Mouse (Mus musculus): Measurements from ENCODE around the gene Lmo3.

Lmo3 gene

DNA sequence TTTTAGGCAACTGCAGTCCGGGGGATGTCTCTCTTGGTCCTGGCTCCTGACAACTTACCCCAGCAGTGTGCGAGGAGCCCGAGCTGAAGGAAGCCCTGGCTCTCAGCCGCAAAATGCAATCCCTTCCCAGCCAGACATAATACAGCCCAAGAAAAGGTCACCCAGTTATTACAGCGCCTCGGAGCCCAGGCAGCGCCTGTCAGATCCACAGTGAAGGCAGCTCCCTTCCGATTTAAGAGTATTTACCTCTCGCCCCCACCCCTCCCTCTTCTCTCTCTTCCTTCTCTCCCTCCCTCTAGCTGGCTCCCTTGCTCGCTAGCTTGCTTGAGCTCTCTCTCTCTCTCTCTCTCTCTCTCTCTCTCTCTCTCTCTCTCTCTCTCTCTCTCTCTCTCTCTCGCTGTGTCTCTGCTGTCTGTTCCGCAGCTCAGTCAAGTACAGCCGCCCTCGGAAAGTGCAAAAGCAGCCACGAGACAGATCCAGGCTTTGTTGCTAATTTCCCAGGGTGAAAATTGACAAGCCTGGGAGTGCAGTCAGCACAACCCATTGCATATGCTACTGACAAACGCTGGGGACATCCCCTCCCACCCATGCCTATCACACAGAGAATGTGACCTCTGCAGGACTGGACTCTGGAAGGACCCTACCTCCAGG, 159.0 kb downstream of the Lmo3 start:
- peak; percentile 73 to 81 for DNase-seq (ENCODE audit: low spot score in 2 of 2)

DNA sequence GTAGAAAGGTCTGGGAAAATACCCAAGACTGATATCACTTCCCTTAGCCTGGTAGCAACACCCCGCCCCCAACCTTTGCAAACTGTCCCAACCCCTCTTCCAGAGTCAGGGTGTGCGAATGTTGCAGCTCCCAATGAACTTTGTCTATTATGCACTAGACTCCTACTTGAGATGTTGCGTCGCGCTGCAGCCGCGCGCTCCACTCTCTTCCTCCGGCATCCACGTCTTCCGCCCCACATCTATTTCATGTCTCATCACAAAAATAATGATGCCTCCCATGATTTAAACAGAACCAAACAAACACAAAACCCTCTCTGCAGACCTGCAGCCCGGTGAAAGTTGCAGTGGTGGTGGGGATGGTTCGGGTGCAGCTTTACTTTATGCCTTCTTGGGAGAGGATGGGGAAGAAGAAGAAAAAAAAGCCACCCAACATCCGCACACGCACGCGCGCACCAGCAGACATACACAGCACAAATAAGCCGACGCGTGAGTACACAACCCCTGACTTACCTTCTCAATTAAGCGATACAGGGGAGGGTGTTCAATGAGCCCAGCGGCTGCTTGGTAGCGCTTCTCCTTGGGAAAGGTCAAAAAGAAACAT, 159.7 kb downstream of the Lmo3 start:
- peak; percentile 52 to 54 for DNase-seq (ENCODE audit: low spot score in 2 of 2)

DNA sequence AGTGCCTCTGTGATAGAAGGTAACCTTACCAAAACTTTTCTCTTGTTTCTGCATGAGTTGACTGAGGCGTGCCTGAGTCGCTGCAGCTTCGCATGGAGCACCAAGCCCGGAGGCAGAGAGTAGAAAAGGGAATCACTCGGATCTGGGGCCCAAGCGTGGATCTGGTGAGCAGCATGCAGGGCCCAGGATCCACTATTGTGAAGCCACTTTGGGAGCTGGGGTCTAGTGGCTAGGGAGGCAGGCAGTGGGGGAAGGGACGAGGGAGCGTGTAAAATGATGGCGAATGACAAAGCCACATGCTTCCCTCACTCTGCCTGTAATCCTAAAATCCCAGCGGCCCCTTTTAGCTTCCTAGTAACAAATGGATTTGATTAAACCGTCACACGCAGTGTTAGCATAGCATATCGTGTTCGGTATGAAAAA, 160.6 kb downstream of the Lmo3 start:
- peak; percentile 65 to 72 for DNase-seq (ENCODE audit: low spot score in 2 of 2)

DNA sequence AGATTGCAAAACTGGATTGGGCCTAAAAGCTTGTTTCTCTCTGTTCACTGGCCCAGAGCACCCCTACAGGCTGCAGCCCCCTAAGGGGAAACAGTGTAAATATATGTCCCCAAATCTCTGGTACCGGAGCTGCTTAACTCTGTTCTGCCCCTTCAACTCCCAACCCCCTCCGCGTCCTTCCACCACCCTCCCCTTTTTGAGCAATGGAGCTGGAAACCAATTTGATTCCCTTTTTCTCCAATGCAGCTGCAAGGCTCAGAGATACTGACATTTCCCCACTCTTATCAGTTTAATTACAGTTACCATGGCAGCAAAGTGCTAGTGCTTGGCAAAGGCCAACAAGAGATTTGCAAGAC, 161.3 kb downstream of the Lmo3 start:
- DNase-seq (ENCODE audit: low spot score in 2 of 2) = peak; percentile 61 to 69

DNA sequence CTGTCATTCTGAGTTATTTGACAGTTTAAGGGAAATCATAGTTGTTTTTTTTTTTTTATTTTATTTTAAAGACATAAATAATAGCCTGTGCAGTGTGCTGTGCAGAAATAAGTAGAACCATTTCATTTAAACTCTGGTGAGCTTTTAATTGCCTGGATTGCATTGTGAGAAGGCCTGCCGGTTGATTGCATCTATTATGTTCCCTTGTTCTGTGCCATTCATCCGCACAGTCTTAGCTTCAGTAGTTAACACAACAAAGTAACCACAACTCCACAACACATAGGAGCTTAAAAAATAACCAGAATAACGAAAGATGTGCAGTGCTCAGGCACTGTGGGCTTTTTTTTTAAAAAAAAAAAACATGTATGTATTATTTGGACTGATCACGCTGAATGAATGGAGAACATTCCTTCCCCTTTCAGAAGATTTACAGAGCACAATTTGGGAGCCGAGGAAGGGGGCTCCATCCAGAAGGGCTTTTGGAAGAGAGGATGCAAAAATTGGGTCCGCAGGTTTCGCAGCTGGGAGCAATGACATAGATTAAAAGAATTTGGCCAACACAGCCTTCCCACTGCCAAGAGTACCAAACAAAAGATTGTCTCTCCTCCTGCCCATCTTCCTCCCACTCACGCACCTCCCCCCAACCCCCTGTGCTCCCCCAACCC, 161.8 kb downstream of the Lmo3 start:
- no peak for DNase-seq (ENCODE audit: low spot score in 2 of 2)

DNA sequence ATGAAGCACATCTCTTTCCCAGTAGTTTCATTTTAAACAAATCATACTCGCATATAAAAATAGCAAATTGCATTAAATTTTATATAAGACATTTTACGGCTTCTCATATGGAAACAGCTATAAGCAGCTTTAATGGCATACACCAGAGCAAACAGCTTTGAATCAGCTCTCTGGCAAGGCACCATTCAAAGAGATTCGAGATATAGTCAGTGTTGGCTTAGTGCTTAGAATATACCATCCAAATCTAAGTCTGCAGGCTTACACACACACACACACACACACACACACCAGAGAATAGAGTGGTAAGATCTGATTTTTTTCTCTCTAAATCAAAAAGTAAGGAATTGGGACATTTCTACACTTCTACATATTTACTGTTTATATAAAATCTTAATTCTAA, 169.7 kb downstream of the Lmo3 start:
- peak in 1 of 2 experiments; percentile 56 for DNase-seq (ENCODE audit: low spot score in 2 of 2)

DNA sequence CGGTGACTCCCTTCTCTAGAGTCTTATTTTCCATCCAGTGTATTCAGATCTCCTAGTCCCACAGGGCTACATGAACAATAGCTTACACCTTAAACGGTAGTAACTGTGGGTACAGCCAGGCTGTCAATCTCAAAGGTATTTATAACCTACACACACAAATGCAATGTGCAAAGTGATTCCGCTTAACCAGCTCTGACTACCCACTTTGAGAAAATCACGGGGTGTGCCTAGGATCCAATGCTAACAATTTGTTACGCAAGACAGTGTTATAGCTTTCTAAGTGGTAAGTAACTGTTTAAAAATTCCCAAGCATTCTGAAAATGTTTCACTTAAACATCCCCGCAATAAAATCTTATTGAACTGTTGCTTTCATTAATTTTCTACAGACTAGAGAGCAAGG, 179.7 kb downstream of the Lmo3 start:
- no peak for DNase-seq (ENCODE audit: low spot score in 2 of 2)

DNA sequence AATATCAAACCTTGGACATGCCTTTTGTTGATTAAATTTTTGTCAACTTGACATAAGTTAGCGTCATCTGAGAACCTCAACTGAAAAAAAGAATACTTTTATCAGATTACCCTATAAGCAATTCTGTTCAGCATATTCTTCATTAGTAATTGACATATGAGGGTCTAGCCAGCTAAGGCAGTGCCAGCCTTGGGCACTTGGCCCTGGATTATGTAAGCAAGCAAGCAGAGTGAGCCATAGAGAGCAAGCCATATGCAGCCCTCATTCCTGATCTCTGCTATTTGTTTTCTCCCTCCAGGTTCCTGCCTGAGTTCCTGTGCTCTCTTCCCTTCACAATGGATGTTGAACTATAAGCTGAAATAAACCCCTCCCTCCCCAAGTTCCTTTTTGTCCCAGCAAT, 182.9 kb downstream of the Lmo3 start:
- DNase-seq (ENCODE audit: low spot score in 2 of 2) = no peak

DNA sequence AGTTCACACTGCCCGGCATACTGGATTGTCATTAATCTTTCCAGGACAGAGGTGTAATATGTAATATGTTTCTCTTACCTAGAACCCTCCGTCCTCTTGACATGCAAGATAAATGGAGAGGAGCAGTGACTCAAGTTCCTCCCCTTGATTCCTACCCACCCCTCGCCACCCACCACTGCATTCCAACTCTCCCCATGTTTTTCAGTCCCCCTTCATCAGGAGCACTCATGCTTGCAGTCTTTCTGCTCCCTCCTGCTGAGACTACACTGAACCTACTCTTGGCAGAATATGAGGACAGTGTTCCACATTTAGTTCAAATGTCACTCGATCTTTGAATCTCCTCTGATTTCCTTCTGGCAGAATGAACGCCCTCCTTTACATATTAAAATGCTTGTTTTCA, 190.7 kb downstream of the Lmo3 start:
- no peak for DNase-seq (ENCODE audit: low spot score in 2 of 2)

DNA sequence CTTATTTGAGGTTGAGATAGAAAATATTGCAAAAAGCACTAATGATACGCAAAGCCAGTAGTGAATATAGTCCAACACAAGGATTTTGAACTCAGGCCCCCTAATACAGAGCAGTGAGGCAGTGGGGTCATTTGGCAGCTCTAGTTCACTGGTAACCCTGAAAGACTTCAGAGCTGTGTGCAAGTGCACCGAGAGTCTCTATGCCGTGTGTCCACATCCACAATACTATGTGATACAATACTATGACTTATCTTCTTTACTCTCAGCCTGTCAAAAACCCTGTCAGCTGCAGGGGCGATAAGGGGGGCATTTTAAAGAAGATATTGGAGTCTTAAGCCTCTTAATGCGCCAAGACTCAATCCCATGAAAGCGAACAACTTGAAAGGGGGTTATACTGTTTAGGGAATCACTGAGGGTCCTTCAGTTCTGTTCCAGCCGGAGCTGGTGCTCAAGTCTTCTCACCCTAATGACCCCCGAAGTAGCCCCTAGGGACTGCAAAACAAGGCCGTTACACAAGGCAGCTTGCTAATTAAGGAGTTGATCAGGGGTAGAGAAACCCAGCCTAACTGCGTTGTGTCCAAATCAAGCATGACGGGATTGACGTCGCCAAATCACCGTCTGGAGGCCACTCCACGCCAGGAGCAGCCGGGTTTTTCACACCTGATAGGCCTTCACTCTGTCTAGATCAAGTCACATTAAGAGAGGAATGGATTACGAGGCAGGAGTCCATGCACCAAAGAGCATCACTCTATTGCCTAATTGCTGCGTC, 193.4 kb downstream of the Lmo3 start:
- no peak for DNase-seq (ENCODE audit: low spot score in 2 of 2)

DNA sequence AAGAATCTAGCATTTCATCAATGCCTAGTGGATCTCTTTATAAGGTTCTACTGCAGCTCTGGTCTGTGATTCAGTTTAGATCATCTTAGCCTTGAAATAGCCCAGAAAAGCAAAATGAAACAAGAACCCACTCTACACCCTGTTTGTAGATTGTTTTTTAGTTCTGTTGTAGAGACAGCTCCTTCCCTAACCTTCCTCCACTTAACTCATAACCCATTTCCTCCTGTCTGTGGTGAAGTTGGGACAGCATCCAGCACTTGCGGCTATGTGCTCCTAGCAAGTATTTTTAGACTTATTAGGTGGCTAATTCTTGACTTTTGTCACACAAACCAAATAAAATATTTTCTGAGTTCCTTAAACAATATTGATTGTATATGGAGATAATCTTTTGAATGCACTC, 198.6 kb downstream of the Lmo3 start:
- no peak for DNase-seq (ENCODE audit: low spot score in 2 of 2)

DNA sequence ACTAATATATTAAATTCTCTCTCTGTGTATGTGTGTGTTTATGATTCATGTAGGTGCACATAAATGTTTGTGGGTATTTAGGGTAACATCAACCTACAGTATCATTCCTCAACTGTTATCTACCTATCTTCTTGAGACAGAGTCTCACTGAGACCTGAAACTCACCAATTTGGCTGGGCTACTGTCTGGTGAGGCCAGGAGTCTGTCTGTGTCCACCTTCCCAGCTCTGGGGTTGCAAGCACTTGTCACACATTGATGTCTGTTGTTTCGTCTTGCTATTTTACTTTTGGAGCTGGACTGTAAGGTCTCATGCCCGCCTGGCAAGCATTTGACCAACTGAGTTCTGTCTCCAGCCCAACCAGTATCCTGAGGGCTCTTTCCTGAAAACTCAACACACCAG, 210.6 kb downstream of the Lmo3 start:
- DNase-seq (ENCODE audit: low spot score in 2 of 2) = no peak

DNA sequence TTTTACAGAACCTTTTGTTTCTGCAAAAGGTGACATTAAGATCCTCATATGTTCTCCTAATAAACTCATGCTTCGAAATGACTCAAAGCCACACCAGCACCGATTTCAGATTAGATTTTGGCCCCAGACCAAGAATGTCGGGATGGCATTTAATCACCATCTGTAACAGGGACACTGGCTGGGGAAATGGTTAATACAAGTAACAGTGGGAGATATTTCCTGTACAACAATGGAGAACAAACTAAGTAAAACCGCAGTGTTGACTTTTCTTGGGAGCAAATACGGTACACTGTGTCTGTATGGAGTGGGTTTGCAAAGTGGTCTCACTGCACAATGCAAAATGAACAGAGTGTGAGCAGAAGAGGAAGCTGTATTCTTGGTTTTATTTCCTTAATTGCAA, 217.7 kb downstream of the Lmo3 start:
- DNase-seq (ENCODE audit: low spot score in 2 of 2) = no peak

DNA sequence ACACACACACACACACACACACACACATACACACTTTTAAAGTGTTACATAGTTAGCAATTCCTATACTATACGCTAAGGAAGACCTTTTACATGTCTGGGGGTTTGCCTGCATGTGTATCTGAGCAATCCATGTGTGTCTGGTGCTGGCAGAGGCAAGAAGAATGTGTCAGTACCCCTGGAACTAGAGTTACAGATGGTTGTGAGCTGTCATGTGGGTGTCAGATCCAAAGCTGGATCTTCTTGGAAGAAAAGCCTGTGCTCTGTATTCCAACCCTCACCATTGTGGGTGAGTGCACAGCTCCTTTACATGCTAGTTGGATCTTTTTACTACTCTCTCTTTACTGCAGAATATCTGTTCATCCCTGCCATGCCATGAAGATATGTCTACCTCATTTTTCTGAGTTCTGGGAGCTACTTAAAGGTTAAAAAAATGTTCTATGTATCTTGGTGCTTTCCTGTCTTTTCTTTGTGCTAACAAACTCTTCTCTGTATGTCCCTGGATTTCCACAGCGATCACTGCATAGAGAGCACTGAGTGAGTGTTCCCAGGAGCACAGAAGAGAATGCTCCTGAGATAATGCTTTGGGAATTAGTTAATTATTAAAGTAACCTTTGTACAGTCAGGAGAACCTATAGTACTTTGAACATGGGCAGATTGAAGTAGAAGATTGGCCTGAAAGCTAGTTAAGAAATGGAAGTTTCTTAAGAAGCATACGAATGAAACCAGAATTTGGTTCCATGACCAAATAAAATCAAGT, 231.0 kb downstream of the Lmo3 start:
- DNase-seq (ENCODE audit: low spot score in 2 of 2) = no peak

DNA sequence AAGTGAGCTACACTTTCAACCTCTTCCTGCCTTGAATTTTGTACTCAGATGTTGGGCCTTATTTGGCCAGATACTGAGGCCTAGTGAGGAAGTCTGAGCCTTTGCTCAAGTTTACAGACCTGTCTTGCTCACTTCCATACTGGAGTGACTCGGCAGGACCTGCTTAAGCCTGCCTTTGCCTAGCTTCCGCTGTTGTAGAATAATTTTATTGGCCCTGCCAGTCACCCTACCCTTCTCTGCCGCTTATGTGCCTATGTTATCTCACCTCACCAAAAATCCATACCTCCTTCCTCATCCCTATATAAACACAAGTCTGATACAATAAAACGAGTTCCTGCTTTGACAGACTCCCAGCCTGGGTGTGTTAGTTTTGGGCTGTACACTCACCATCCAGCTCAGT, 235.2 kb downstream of the Lmo3 start:
- DNase-seq (ENCODE audit: low spot score in 2 of 2) = no peak

DNA sequence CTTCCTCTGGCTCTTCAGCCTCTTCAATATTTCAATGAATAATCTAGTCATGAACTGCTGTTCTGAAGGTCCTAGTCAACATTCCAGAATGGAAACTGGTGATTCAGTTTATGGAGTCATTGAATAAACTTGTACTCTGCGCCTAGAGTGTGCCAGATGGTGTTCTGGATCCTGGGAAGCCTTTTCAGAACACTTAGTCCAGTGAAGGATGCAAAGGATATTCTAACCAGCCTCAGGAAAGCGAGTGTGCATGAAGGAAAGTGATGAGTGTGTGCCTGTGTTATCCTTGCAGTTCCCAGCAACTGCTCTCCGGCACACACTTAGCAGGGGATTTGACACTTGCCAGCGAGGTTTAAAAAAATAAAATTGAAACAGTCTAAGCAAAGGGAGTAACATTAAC, 245.9 kb downstream of the Lmo3 start:
- DNase-seq (ENCODE audit: low spot score in 2 of 2) = no peak

DNA sequence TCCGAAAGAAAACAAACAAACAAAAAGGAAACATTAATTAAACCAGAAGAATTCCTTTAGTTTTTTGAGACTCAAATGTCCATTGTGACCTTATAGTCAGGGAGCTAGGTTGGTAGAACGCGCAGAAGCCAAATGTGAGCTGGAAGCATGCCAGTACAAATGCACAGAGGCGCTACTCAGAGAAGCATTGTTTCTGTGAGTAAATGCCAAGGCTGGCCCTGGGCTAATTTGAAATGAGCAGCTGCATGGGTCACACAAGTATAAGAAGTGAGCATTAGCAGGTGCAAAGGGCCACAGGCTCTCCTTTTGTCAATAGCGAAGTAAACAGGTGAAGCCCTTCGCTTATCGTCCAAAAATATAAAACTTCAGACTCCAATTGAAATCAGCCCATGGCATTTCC, 247.8 kb downstream of the Lmo3 start:
- peak; percentile 24 to 29 for DNase-seq (ENCODE audit: low spot score in 2 of 2)

DNA sequence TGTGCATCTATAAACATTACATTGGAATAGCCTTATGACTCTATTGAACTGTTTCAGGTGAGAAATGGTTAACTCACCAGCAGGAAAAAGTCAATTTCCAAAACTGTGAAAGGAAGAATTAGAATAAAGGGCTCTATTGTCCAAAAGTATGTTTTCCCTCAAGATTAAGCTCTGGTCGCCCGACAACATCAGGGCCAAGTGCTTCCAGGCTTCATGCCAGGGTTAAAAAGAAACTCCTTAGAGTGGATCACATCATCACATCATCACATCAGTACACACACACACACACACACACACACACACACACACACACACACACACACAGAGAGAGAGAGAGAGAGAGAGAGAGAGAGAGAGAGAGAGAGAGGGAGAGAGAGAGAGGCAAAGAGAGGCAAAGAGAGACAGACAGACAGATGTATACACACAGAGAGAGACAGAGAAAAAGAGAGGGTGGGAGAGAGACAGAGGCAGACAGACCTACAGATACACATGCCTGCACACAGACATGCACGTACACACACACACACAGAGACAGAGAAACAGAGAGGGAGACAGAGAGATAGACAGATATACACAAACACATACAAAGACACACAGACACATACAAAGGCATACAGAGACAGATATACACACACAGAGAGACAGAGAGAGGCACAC, 255.9 kb downstream of the Lmo3 start:
- DNase-seq (ENCODE audit: low spot score in 2 of 2) = no peak

DNA sequence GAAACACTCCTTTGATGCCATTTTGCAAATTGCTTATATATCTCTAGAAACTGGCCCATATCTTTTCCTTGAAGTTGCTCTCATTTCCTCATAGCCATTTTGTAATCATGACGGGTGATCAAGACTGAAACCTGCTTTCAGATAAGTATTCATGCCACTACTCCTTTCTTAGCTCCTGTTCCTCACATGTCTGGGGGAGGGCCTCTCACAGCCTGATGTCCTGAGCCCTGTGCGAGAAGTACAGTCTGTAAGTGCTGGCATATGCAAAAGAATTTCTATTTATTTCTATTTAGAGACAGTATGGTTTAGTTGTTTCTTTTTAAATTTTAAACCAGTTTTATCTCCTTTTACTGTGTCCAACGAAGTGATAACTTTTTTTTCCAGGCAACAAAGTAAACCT, 256.6 kb downstream of the Lmo3 start:
- no peak for DNase-seq (ENCODE audit: low spot score in 2 of 2)

DNA sequence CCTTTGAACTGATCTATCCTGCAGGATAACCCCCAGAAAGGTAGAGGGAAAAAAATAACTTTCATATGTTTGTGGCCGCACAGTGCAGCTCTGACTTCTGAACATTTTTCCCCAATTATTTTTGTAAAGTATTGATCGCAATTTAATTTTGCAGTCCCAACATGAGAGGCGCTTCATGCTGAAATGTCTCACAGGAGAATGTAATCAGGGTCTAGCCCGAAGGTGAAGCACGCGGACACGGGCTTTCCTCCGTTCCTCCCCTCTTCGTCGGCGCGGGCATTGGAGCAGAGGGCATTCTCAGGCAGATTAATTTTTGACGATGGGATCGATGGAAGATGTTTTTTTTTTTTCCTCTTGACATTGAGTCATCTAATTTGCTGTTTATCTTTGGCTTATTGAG, 258.4 kb downstream of the Lmo3 start:
- no peak for DNase-seq (ENCODE audit: low spot score in 2 of 2)

DNA sequence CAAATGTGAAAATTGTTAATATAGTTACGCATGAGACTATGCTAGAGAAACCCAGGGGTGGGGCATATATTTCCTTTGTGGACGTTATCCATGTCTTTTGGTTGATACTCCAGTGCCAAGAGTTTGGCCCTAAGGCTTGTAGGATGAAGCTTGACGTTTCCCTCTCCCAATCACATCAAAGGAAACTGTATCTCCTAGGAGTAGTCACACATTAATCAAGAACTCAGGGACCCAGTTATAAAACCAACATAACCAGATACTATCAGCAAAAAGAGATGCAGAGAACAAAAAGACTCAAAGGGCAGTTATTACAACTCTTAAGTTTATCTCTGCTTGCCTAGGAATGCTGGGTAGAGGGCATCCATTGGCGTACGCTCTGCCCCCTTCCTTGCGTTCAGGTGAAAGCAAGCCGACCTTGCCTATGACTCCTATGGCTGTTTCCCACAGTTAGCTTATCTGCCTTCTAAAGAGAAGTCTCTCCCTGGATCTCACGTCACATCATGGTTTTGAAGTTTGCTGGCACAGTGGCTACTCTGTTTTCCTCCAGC, 261.5 kb downstream of the Lmo3 start:
- DNase-seq (ENCODE audit: low spot score in 2 of 2) = no peak
